Mouse (Mus musculus): ENCODE results near the gene Ube2c.
"Not testable (repeated sequence)": the region's sequence is repeated elsewhere in the genome, so short reads cannot be mapped to it uniquely, and the experiment has no call there.

Ube2c gene

DNA sequence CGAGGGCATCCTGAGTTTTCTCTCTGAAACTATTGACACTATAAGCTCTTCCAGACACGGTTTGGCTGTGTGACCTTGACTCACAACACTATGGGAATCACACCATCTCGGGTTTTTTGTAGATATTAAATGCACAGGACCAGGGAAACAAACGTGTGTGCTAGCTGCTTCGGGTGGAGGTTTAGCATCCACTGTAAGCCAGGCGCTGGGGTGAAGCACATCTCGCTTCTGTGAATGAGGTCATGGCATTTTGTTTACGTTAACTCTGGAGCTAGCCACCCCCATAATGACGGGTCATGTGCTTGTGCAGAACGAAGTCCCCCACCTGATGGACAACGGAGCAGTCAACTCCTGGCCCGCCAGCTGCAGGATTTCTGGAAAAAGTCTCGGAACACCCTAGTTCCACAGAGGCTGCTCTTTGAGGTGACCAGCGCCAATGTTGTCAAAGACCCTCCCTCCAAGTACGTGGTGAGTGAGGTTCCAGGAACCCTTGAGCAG is 16.7 kb downstream of the Ube2c start:
- DNase-seq (ENCODE audit: extremely low spot score, low read depth, low spot score), result no peak

DNA sequence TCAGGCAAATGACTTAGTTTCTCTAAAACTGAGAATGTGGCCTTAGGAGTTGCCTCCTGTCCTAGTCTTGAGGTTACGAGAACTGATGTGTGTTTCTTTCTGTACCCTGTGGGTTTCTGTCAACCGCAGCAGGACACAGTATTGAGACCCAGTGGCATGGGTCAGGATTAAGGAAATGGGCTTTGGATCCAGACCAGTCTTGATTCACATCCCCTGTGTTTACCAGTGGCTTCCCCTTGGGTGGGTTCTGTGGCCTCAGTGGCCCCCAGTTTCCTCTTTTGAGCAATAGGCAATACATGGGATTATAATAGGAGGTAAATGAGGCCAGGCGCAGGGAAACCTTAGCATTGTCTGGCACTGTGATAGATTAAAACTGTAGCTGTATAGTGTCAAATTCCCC is 17.3 kb downstream of the Ube2c start:
- DNase-seq (ENCODE audit: extremely low spot score, low read depth, low spot score), result no peak

DNA sequence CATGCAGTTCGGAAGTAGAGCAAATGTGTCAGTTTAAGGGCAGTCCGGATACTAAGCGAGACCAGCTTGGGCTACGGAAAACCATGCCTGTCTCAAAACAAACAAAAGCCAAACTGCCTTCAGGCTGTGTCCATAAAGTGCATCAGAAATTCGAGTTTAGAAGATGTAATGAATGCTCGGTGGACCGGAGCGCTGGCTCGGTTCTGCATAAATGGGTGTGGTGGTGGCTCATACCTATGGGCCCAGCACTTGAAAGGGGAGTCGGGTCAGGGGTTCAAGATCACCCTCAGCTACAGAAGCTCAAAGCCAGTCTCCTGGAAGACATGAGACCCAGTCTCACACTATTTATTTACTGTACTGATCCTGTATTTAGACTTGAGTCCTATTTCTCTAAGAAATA is 18.1 kb downstream of the Ube2c start:
- DNase-seq (ENCODE audit: extremely low spot score, low read depth, low spot score), result no peak

DNA sequence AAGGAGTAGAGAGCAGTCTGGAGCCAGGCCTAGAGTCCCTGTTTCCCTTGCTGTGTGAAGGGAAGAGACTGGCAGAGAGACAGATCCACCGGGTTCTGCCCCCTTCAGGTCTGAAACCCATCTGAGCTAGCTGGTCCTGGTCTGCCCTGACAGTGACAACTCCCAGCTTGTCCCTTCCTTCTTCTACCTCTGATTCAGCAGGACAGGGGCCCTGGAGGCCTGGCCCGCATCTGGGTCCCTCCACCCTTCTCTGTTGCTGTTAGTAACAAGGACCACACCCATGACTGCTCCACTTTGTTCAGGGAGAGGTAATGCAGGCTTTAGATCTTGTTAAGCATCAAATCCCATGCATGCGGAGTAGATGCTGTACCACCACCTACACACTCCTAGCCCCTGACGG is 18.7 kb downstream of the Ube2c start:
- no peak for DNase-seq (ENCODE audit: extremely low spot score, low read depth, low spot score)

DNA sequence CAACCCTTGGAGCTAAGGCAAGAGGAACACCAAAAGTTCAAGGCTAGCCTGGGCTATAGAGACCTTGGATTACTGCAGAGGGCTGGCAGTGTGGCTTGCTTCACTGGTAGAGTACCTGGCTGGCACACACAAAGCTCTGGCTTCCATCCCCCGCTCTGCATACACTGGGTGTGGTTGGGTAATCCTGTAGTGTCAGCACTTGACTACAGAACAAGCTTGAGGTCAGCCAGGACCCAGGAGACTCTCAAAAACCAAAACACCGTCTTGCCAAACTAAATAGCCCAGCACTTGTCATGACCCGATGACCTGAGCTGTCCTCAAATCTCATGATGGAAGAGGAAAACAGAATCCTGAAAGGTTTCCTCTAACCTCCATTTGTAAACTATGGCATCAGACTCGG is 20.8 kb downstream of the Ube2c start:
- no peak for DNase-seq (ENCODE audit: extremely low spot score, low read depth, low spot score)

DNA sequence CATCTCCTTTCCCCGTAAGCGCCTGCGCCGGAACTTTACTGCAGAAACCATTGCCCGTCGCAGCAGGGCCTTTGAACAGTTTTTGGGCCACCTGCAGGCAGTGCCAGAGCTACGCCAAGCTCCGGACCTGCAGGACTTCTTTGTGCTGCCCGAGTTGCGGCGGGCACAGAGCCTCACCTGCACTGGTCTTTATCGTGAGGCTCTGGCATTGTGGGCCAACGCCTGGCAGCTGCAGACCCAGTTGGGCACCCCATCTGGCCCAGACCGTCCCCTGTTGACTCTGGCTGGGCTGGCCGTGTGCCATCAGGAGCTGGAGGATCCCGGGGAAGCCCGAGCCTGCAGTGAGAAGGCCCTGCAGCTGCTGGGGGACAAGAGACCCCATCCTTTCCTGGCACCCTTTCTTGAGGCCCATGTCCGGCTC is 22.2 kb downstream of the Ube2c start:
- DNase-seq (ENCODE audit: extremely low spot score, low read depth, low spot score), result no peak

DNA sequence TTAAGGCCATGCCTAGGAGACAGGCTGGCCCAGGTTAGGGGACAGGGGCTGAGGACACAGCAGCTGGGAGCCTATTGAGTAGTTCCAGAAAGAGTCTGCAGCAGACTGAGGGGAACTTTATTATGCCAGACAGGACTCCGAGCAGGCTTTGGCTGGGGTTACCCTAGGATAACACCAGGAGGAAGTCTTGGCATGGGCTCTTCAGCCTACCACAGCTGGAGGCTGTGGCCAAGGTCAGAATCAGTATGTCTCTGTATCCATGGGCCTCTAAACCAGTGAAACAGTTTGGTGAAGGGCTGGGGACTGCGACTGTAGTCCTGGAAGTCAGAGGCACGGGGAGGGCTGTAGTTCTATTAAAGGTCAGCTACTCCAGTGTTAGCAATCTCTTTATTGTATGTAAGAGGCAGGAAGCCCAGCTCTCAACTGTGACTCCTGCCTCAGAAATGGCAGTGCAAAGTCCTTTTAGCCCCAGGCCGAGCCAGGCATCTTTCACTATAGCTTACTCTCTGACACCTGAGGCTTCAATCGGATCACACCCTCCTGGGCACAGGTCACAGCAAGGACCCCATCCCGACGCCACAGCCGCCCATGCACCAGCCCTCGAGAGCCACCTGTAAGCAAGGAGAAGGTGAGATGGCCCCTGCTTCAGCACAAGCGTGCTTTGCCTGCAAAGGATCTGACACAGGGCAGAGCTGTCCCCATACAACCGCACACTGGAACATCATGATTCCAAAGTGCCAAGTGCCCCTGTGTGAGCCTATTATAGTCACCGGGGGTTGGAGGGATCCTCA is 22.9 kb downstream of the Ube2c start:
- no peak for DNase-seq (ENCODE audit: extremely low spot score, low read depth, low spot score)

DNA sequence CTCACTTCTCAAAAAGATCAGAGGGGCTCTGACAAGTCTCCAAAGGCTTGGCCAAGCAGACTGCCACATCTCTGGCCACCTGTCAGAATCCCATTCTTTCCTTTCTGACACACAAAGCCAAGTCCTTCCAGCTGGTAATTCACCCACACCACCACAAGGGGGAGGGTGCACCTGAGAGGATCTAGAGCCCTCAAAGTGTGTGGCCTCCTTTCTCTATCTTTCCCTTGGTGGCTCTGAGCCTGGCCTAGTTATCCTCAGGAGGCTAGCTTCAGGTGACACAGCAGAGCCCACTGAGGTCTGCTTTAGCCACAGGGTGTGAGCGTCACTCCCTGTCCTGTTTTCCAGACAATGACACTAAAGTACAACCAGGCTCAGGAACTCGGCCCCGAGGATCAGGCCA is 23.5 kb downstream of the Ube2c start:
- no peak for DNase-seq (ENCODE audit: extremely low spot score, low read depth, low spot score)

DNA sequence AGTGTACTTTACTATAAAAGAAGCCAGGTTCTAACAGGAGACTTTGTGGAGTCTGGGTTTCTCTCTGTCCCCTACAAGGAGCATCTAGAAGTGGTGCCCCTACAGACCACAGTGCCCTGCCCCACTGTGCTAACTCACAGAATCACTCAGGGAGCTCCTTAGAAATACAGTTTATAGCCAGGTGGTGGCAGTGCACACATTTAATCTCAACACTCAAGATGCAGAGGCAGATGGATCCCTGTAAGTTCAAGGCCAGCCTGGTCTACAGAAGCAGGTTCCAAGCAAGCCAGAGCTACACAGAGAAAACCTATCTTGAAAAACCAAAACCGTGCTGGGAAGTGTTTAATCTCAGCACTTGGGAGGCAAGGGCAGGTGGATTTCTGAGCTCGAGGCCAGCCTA is 24.1 kb downstream of the Ube2c start:
- DNase-seq (ENCODE audit: extremely low spot score, low read depth, low spot score), result no peak

DNA sequence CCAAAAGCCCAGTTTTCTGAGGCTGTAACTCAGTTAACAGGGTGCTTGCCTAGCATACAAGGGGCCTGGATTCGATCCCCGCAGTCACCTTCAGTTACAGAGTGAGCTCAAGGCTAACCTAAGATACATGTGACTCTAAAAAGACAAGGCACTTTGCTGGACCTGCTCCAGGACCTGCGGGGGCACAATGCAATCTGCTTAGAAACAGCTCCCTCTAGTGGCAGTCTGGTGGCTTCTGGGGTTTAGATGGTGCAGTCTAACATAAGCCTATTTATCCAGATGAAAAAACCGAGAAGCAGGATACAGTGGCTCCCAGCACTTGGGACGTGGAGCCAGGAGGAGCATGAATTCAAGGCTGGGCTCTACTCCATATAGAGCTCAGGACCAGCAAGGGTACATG is 24.6 kb downstream of the Ube2c start:
- DNase-seq (ENCODE audit: extremely low spot score, low read depth, low spot score), result peak; percentile 70

DNA sequence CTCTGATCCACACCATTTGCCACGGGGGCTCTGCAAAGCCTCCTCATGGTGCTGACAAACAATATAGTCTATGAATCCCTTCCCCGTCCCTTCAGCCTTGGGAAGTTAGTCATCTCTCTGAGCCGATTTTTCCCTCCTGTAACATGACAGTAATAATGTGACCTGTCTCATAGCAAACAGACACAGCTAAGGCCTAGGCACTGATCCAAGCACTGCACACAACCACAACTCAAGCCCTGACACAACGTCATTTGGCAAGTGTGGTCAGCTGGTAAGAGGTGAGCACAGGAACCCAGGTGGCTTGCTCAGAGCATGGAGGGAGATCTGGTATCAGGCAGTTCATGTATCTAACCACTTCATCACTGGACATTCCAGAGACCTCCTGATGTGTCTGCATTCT is 26.2 kb downstream of the Ube2c start:
- no peak for DNase-seq (ENCODE audit: extremely low spot score, low read depth, low spot score)

DNA sequence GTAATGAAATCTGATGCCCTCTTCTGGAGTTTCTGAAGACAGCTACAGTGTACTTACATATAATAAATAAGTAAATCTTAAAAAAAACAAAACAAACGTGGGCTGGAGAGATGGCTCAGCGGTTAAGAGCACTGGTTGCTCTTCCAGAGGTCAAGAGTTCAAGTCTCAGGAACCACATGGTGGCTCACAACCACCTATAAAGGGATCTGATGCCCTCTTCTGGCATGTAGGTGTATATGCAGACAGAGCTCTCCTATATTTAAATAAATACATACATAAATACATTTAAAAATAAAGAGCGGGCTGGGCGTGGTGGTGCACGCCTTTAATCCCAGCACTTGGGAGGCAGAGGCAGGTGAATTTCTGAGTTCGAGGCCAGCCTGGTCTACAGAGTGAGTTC is 28.9 kb downstream of the Ube2c start:
- not testable (repeated sequence) for DNase-seq (ENCODE audit: extremely low spot score, low read depth, low spot score)

DNA sequence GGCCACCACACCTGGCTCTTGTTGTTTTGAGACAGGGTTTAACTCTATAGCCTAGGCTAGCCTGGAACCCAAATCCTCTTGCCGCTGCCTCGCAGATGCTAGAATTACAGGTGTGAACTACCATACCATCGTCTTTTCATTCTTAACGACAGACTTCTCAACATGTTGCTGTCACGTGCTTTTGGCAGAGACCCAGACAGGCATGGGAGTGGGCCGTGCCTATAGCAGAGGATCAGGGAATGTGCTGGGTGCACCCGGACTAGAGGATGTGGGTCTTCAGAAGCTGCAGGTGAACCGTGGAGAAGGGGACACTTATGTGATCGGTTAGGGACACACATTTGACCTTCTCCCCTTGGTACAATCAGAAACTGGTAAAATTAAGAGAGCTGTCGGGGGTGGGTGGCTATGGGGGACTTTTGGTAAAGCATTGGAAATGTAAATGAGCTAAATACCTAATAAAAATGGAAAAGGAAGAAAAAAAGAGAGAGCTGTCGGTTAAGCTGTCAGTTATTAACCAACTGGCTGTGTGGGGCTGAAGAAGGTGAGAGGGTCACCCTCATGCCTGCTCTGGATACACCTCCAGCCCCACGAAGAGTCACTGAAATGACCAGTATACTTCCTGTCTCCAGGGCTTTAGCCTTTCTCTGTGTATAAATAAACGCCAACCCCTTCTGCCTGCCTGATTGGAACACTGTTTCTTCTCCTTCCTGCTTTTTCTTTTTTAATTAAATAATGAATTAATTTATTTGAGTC is 30.7 kb downstream of the Ube2c start:
- DNase-seq (ENCODE audit: extremely low spot score, low read depth, low spot score), result no peak

DNA sequence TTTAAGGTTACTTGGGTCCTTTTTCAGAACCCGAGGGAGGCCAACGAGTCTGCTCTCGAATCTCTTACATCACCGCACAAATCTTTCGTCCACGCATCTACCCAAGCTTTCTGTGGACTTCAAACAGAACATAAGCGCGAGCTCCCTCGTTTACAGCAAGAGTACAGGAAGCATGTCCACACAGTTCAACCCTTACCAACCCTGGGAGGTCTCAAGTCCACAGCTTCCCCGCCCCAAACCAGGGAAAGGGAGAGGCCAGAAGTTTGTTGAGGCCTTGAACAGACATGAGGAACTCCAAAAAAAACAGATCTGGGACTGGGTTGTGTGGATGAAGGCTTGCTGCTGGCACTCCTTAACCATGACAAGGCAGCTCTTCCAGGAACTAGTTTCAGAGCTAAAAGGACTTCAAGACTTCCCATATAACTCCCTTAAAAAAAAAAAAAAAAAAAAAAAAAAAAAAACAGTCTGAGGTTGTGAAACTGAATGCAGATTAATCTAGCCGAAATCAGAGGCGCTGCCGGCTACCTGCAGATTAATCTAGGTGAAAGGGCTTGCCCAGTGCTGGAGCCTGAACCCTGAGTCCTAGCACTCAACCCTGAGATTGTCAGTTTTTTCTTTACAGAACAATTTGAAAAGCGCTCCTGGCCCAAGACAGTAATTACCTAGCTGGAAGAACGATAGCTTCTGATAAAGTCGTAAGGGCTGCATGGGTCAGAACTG is 33.7 kb downstream of the Ube2c start:
- DNase-seq (ENCODE audit: extremely low spot score, low read depth, low spot score), result no peak

DNA sequence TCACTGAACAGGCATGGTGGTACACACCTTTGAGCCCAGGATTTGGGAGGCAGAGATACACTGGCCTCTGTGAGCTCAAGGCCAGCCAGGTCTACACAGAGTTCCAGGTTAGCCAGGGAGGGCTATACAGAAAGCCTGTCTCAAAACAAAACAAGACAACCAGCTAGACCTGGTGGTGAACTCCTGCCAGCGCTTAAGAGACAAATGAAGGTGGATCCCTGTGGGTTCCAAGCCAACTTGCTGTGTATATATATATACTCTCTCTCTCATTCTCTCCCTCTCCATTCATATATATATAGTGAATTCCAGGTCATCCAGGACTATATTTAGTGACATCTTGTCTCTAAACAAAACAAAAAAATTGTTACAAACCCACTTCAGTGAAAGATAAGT is 34.2 kb downstream of the Ube2c start:
- DNase-seq (ENCODE audit: extremely low spot score, low read depth, low spot score), result no peak

DNA sequence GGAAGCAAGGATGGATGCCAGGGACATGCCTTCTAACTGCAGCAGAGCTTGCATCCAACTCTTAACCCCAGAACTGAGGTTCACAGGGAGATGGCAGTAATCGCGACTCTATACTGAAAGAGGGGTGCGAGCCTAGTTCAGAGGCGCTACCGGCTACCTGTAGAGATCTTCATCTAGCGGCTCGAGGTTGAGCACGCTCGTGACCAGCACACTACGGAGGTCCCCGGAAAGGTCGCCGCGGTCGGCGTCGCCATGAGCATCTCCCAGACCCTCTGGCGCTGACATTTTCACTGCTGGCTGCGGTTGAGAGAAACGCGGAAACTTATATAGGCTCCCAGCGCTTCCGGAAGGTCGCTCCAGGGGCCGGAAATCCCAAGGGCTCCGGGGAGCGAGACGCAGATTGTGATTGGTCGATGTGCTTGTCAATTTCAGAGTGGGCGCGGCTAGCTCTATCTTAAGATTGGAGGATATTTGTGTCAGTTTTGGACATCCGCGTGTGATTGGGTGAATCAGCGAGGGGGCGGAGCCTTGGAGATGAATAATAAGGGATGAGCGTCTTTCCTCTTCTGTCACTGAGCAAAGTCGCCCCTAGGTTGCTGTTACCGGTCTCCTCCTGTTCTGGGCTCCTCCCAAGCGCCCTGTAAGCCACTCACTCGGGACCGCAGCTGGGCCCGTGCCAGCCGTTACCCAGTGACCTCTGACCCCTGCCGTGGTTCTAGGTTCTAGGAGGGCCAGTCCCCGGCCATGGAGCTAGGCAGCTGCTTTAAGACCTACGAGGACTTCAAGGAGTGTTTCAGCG is 35.0 kb downstream of the Ube2c start, which contains the start of the genes Acot8 and Zswim3:
Gene Acot8, minus strand, starts transcription at position 350 of the 799 bp plus-strand sequence.
Gene Zswim3, plus strand, starts transcription at position 566 of the 799 bp plus-strand sequence.
- peak; percentile 99 for DNase-seq (ENCODE audit: extremely low spot score, low read depth, low spot score)

DNA sequence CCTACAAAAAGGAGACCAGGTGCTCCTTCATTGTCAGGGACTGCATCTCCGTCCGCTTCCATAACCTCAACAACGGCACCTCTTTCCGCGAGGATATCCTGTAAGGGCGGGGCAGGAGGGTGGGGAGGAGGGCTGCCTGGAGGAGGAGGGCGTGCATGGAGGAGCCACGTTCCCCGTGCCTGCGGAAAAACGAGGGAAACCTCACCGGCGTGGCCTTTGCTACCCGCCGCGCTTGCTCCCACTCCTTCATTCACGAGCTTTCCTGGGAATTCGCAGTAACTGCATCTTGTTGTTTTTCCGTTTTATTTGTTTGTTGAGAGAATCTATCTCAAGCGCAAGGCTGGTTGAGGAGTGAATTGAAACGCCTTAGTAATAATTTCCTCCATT is 35.6 kb downstream of the Ube2c start:
- DNase-seq (ENCODE audit: extremely low spot score, low read depth, low spot score), result no peak

DNA sequence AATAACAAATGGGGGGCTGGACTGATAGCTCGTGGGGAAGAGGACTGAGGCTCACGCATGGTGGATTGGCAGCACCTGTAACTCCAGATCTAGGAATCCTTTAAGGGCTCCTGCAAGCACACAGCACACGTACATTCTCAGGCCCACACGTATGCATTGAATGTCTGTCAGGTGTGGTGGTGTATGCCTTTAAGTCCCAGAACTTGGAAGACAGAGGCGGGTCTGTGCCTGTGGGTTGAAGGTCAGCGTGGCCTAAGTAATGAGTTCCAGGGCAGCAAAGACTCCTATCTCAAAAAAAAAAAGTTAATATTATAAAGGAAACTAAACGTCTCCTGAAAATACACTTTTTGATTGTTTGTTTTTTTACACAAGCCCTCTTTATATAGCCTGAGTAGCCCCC is 36.9 kb downstream of the Ube2c start:
- DNase-seq (ENCODE audit: extremely low spot score, low read depth, low spot score), result no peak

DNA sequence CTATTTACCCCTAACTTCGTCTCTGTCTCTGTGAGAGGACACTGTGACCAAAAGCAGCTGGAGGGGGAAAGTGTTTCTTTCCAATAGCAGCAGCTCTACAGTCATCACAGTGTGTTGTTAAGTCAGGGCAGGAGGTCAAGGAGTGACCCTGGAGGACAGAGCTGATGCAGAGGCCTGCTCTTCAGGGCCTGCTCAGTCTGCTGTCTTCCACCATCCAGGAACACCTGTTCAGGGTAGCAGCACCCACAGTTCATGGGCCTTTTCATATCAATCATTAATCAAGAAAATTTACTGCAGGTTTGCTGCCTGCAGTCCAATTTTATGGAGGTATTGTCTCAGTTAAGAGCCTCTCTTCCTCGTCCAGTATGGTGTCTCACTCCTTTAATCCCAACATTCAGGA is 43.9 kb downstream of the Ube2c start:
- DNase-seq (ENCODE audit: extremely low spot score, low read depth, low spot score), result no peak

DNA sequence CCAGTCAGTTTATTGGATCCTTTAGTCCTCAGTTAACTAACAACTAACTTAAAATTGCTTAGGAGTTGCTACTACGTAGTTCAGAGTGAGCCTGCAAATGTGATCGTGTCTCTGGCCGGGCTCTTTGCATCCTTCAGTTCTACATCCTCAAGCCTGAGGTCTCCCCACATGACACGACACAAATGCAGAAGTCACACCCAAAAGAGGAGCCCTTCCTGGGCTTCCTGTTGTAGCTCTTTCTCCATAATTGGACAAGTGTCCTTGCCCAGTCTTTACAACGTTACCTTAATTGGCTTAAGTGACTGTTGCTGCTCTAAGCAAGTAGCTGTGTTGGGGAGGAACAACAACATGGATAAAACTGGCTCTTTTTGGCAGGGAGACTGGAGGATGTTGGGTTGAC is 45.6 kb downstream of the Ube2c start:
- no peak for DNase-seq (ENCODE audit: extremely low spot score, low read depth, low spot score)

DNA sequence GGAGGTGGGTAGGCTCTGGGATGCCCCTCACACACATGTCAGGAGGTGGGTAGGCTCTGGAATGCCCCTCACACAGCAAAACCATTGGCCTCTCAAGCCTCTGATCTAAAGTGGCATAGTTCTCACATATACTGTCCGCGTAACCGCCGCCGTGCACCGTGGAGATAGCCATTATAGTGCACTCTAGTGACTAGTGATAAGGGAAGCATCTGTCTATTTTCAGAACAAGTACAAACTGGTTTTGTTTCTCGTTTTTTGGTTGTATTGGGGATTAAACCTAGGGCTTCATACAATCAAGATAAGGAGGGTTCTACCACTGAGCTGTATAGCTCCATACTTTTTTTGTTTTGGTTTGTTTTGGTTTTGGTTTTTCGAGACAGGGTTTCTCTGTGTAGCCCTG is 46.1 kb downstream of the Ube2c start:
- no peak for DNase-seq (ENCODE audit: extremely low spot score, low read depth, low spot score)

All from hindlimb bud, embryonic 11.5 days (tissue).